Mouse (Mus musculus): ENCODE measurements around the gene Col1a2. TPM values are rescaled to one million over a fixed set of nuclear protein-coding genes. Genes with fewer than 3 reads are reported as not detected.

The Col1a2 gene
- total and polyA plus RNA-seq, 2 experiments from 2014 or later: 63.5 to 93.7 TPM

DNA sequence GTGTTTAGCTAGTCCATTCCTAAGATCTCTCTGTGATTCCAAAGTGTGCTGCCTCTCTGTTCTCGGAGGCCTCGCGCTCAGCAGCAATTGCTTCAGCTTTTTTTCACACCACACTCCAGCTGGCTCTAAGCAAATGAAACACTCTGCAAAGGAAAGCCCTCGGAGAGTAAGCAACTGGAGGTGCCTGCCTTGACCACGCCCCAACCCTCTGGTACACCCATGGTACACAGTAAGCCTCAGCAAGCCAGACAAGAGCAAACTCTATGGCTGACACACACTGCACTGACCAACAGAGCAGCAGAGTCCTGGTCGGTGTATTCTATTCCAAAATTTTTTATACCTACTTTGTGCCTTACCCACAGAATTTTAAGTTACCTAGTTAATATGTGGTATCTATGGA lies 78.9 kb downstream of the Col1a2 start:
- Histone ChIP-seq H3K9ac (replicated peaks; ENCODE audit: low read length, poor library complexity, severe bottlenecking) (no peak overlapping the region), H3K4me2 (ENCODE audit: low read depth, low read length, poor library complexity, severe bottlenecking) (no peak overlapping the region), H3K4me3 (ENCODE audit: low read depth, low read length) (no peak overlapping the region), H3K36me3 (ENCODE audit: insufficient read depth, low read length) (no peaks in the 10 kb centered on the region), H3K27me3 (ENCODE audit: insufficient read depth, low read length) (no peaks in the 10 kb centered on the region), H3K9me3 (ENCODE audit: low read length) (no peaks in the 10 kb centered on the region), H3K4me1 (ENCODE audit: insufficient read depth, low read length) (no peaks in the 10 kb centered on the region), H3K27ac (ENCODE audit: low read depth, low read length) (no peak overlapping the region)
- DNase-seq (ENCODE audit: low spot score) (no peak), ATAC-seq (ENCODE audit: low FRiP score) (no peak)
- TF ChIP-seq CTCF (IDR thresholded peaks at IDR 0.05): no peak
- 44% methylated on average over 6 of the region's 6 CpGs for WGBS

DNA sequence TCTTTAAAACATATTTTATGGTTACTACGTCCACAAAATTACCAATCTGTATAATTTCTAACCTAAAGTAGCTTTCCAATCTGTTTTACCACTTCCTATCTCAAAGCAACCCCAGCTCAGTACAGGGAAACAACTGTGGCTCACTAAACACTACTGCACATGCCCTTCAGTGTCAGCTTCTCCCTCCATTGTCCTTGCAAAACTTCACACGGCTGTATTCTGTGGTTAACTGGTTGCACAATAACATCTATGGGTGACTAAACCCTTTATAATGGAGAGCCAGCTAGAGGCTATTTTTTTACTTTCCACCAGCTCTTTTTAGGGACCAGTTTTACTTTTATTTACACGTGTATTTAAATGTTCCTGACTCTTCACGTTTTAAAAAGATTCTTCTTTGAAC lies 83.3 kb downstream of the Col1a2 start:
- DNase-seq (ENCODE audit: low spot score): no peak
- no peak for ATAC-seq (ENCODE audit: low FRiP score)
- TF ChIP-seq CTCF (IDR thresholded peaks at IDR 0.05): no peak
- Histone ChIP-seq H3K27me3 (ENCODE audit: insufficient read depth, low read length) (no peaks in the 10 kb centered on the region), H3K9ac (replicated peaks; ENCODE audit: low read length, poor library complexity, severe bottlenecking) (no peak overlapping the region), H3K36me3 (ENCODE audit: insufficient read depth, low read length) (no peaks in the 10 kb centered on the region), H3K4me1 (ENCODE audit: insufficient read depth, low read length) (no peaks in the 10 kb centered on the region), H3K9me3 (ENCODE audit: low read length) (no peaks in the 10 kb centered on the region), H3K4me2 (ENCODE audit: low read depth, low read length, poor library complexity, severe bottlenecking) (no peak overlapping the region), H3K27ac (ENCODE audit: low read depth, low read length) (no peak overlapping the region), H3K4me3 (ENCODE audit: low read depth, low read length) (no peak overlapping the region)
- 71% methylated on average over 4 of the region's 4 CpGs for WGBS

DNA sequence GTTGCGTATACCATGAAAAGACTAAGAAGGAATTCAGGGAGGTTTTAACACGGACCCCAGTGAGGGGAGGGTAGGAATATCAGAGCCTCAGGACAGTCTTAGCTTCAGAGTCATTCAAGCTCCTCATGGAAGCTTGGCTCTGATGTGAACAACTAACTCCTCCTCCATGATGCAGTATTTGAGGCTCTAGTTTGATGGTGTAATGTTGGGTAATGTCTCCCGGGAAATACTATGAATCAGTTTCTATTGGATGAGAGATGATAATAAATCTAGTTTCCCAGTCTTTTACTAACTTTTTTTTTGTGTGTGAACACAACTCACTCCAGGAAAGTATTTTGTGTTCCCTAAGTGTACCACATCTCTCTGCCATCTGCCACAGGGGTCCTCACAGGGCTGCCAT lies 84.1 kb downstream of the Col1a2 start:
- no peak for ATAC-seq (ENCODE audit: low FRiP score)
- Histone ChIP-seq H3K4me2 (ENCODE audit: low read depth, low read length, poor library complexity, severe bottlenecking) (no peak overlapping the region), H3K9me3 (ENCODE audit: low read length) (no peaks in the 10 kb centered on the region), H3K27me3 (ENCODE audit: insufficient read depth, low read length) (no peaks in the 10 kb centered on the region), H3K4me3 (ENCODE audit: low read depth, low read length) (no peak overlapping the region), H3K36me3 (ENCODE audit: insufficient read depth, low read length) (no peaks in the 10 kb centered on the region), H3K27ac (ENCODE audit: low read depth, low read length) (no peak overlapping the region), H3K9ac (replicated peaks; ENCODE audit: low read length, poor library complexity, severe bottlenecking) (no peak overlapping the region), H3K4me1 (ENCODE audit: insufficient read depth, low read length) (no peaks in the 10 kb centered on the region)
- no peak for DNase-seq (ENCODE audit: low spot score)
- TF ChIP-seq CTCF (IDR thresholded peaks at IDR 0.05): no peak
- WGBS: 91% methylated on average over 3 of the region's 3 CpGs

DNA sequence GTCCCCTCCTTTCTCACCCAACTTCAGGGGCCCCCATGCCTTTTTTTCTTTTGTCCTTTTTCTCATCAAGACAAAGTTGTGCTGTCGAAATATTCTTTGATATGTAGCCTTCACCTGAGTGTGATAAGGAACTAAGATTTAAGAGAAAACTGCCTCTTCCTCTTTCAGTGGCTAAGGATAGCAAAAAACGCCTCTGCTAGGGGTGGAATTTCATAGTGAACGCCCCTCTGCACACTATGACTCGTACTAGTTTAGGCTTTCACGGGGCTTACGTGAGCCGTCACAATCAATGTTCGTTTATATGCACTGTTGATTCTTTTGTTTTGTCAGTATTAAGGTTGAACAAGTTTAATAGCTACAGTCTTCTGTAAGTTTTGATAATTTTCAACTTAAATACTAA lies 85.5 kb downstream of the Col1a2 start:
- Histone ChIP-seq H3K4me1 (ENCODE audit: insufficient read depth, low read length) (no peaks in the 10 kb centered on the region), H3K9me3 (ENCODE audit: low read length) (no peaks in the 10 kb centered on the region), H3K27ac (ENCODE audit: low read depth, low read length) (no peak overlapping the region), H3K4me3 (ENCODE audit: low read depth, low read length) (no peak overlapping the region), H3K36me3 (ENCODE audit: insufficient read depth, low read length) (no peaks in the 10 kb centered on the region), H3K27me3 (ENCODE audit: insufficient read depth, low read length) (no peaks in the 10 kb centered on the region), H3K4me2 (ENCODE audit: low read depth, low read length, poor library complexity, severe bottlenecking) (no peak overlapping the region), H3K9ac (replicated peaks; ENCODE audit: low read length, poor library complexity, severe bottlenecking) (no peak overlapping the region)
- ATAC-seq (ENCODE audit: low FRiP score) (no peak), DNase-seq (ENCODE audit: low spot score) (no peak)
- TF ChIP-seq CTCF (IDR thresholded peaks at IDR 0.05): no peak
- WGBS: 75% methylated on average over 8 of the region's 8 CpGs

Other genes starting within 250 kb of the Col1a2 start
- gene Casd1, start 96.0 kb downstream of the Col1a2 start, total RNA-seq (2014; rRNA removed): 93.6 and 123 TPM in 2 replicates
- 42.1 and 44.7 TPM in 2 replicates for gene Casd1, start 96.0 kb downstream of the Col1a2 start, polyA plus RNA-seq (2015; fragmentation: Nextera tagmentation; extraction: Ambion mirVana)
- gene Sgce, start 242.4 kb downstream of the Col1a2 start, total RNA-seq (2014; rRNA removed): 35.0 and 36.3 TPM in 2 replicates
- gene Sgce, start 242.4 kb downstream of the Col1a2 start, polyA plus RNA-seq (2015; fragmentation: Nextera tagmentation; extraction: Ambion mirVana): 44.6 and 49.2 TPM in 2 replicates
- 55.9 and 62.9 TPM in 2 replicates for gene Peg10, start 242.5 kb downstream of the Col1a2 start, total RNA-seq (2014; rRNA removed)
- gene Peg10, start 242.5 kb downstream of the Col1a2 start, polyA plus RNA-seq (2015; fragmentation: Nextera tagmentation; extraction: Ambion mirVana): 4.7 and 6.7 TPM in 2 replicates